Mouse (Mus musculus) small intestine, adult 2 months (tissue): ENCODE data around the gene Olfr1312. TPM values are rescaled to one million over a fixed set of nuclear protein-coding genes. Genes with fewer than 3 reads are reported as not detected.
"Not testable (repeated sequence)": the region's sequence is repeated elsewhere in the genome, so short reads cannot be mapped to it uniquely, and the experiment has no call there.

Experiments used
- H3K27ac ChIP-seq: fragments of 200-500 bp; 2 replicates; pipeline ENCODE4 v1.5.1; 2012; ENCODE audit warnings: low read depth, low read length, control low read depth, inconsistent platforms; ENCODE audit not compliant: insufficient read depth
- H3K27me3 ChIP-seq: fragments of 200-500 bp; 2 replicates; pipeline ENCODE4 v1.6.1; 2012; ENCODE audit warnings: mild to moderate bottlenecking, moderate library complexity, low read length, inconsistent platforms; ENCODE audit not compliant: control insufficient read depth, insufficient read depth
- H3K36me3 ChIP-seq: fragments of 200-500 bp; 2 replicates; pipeline ENCODE4 v1.6.1; 2012; ENCODE audit warnings: mild to moderate bottlenecking, low read length, control low read depth, inconsistent platforms; ENCODE audit not compliant: control insufficient read depth, insufficient read depth
- H3K4me1 ChIP-seq: fragments of 200-500 bp; 2 replicates; pipeline ENCODE4 v1.6.1; 2012; ENCODE audit warnings: low read length, inconsistent platforms, mixed read lengths; ENCODE audit not compliant: control insufficient read depth, insufficient read depth, insufficient read length
- H3K4me3 ChIP-seq: fragments of 200-500 bp; 2 replicates; pipeline ENCODE4 v1.5.1; 2012; ENCODE audit warnings: low read depth, mild to moderate bottlenecking, control low read depth, inconsistent platforms, low read length, moderate library complexity
- CTCF ChIP-seq: fragments of 200-500 bp; IDR thresholded peaks from 2 replicates; pipeline ENCODE4 v1.5.1; 2012; ENCODE audit warnings: low read depth, mild to moderate bottlenecking, control low read depth, inconsistent platforms, low read length, moderate library complexity, mixed read lengths; ENCODE audit not compliant: insufficient replicate concordance, insufficient read length; ENCODE audit errors: extremely low read depth
- POLR2A ChIP-seq: fragments of 200-500 bp; IDR thresholded peaks from 2 replicates; pipeline ENCODE4 v1.6.1; 2012; ENCODE audit warnings: low read depth, mild to moderate bottlenecking, control low read depth, inconsistent platforms, low read length, moderate library complexity
- WGBS: fragments of 180-500 bp; shearing (Covaris S2); methylation state at CpG from one replicate; pipeline ENCODE4 v1.1.7; 2018; 5-methylcytosine and 5-hydroxymethylcytosine counted together
- polyA plus RNA-seq: library from polyadenylated mRNA; depleted of rRNA; stranded (reverse); fragments of >200 nt; gene quantifications from 2 replicates; pipeline ENCODE4 v1.2.3, GENCODE M21; 2012; rRNA removed

The Olfr1312 gene
- polyA plus RNA-seq = not detected in 2 replicates

DNA sequence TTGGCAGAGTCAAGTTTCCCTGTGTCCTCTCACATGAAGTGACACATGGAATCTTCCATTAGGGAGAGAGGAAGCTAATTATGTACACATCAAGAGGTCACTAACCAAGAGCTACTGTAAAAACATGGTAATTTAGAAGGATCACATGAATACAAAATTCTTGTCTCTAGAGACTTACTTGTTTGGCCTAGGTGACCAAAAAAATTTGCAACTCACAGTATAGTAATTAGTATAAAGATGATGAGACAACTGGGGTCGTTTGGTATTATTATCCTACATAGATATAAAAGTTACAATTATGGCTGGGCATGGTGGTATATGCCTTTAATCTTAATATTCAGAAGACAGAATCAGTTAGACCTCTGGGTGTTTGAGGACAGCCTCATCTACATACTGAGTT lies at the start of gene Olfr1312:
TSS of gene Olfr1312 (minus strand) at position 101 of the 400 bp plus-strand sequence.
- Histone ChIP-seq H3K36me3 (no peaks in the 10 kb centered on the region), H3K4me1 (no peaks in the 10 kb centered on the region), H3K27me3 (no peaks in the 10 kb centered on the region), H3K27ac (no peak within 1 kb of the TSS), H3K4me3 (no peak within 1 kb of the TSS)
- TF ChIP-seq POLR2A (no peak), CTCF (no peak)
- WGBS = 17% methylated on average over 1 of the region's 1 CpGs

DNA sequence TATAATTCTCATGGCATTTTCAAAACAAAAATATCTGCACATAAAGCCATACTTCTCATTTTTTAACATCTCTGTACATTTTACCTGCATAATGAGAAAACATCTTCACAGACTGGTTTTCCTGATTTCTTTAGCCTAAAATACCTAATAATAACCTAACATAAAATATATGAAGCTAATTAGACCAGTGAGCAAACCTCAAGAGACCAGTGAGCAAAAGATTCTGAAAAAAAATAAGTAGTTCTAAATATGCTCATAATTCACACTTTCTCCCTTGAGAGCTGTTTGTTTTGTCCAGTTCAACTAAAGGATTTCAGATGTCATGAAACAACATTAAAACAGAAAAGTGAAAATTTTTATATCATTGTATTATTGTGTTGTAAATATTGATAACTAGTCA lies 46.6 kb upstream of the Olfr1312 start, which contains the start of gene Olfr1314:
TSS of gene Olfr1314 (minus strand) at position 101 of the 400 bp plus-strand sequence.
- Histone ChIP-seq H3K27ac (no peak within 1 kb of the TSS), H3K4me3 (no peak within 1 kb of the TSS), H3K36me3 (no peaks in the 10 kb centered on the region), H3K4me1 (no peaks in the 10 kb centered on the region), H3K27me3 (no peaks in the 10 kb centered on the region)
- TF ChIP-seq CTCF = no peak
- TF ChIP-seq POLR2A = no peak

DNA sequence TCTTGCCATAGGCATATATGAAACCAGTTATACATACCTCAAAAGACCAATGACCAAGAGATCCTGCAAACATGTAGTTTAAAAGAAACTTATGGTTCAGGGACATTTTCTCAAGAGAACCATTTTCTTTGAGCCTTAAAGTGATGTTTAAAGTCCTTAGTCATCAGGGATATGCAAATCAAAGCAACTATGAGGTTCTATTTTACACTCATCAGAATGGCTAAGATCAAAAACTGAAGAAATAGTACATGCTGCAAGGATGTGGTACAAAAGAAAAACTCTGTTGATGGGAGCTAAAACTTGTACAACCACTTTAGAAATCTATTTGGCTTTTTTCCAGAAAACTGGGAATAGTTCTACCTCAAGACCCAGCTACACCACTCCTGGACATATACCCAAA lies 27.7 kb upstream of the Olfr1312 start, which contains the start of gene Olfr1313:
TSS of gene Olfr1313 (minus strand) at position 101 of the 400 bp plus-strand sequence.
- Histone ChIP-seq H3K27me3 (no peaks in the 10 kb centered on the region), H3K4me1 (no peaks in the 10 kb centered on the region), H3K36me3 (no peaks in the 10 kb centered on the region), H3K27ac (no peak within 1 kb of the TSS), H3K4me3 (no peak within 1 kb of the TSS)
- TF ChIP-seq POLR2A (no peak), CTCF (no peak)

DNA sequence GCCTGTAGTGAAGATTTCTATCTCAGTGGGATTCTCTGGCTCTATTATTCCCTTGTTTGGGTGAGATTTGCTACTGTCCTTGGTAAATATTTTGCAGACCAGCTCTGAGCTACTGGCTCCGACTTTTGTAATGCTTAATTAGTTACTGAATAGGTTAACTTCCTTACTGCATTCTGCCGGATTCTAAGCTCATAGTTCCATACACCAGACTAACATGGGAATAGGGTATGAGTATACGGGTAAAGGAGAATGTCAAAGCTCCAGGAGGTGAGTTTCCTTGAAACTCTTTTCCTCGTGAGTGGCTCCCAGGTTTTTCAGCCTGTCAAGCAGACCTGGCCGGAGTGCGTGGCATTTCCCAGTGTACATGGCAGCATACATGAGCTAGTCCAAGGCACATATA lies 23.1 kb downstream of the Olfr1312 start:
- H3K36me3 ChIP-seq, H3K4me1 ChIP-seq, H3K27ac ChIP-seq, H3K27me3 ChIP-seq, H3K4me3 ChIP-seq: not testable (repeated sequence)
- 46% methylated on average over 6 of the region's 6 CpGs for WGBS

DNA sequence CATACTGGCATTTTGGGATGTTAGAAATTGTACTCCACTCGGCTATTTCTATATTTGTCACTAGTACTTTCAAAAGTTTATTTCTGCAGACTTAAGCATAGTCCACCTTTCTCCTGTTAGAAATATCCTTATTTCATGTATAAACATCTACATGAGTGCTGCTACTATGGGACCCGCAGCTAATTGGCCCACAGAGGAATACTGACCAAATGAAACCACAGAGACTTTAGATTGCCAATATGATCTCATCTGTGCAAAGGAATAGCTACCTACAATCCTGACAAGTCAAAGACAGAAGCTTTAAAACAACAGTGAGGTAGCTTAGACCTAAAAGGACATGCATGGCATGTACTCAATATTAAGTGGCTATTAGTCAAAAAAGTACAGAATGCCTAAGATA lies 25.7 kb downstream of the Olfr1312 start, which contains the start of gene Olfr1311:
TSS of gene Olfr1311 (minus strand) at position 101 of the 400 bp plus-strand sequence.
- Histone ChIP-seq H3K36me3 (no peaks in the 10 kb centered on the region), H3K4me3 (no peak within 1 kb of the TSS), H3K27ac (no peak within 1 kb of the TSS), H3K27me3 (no peaks in the 10 kb centered on the region), H3K4me1 (no peaks in the 10 kb centered on the region)
- TF ChIP-seq CTCF = no peak
- WGBS = 91% methylated on average over 2 of the region's 2 CpGs

DNA sequence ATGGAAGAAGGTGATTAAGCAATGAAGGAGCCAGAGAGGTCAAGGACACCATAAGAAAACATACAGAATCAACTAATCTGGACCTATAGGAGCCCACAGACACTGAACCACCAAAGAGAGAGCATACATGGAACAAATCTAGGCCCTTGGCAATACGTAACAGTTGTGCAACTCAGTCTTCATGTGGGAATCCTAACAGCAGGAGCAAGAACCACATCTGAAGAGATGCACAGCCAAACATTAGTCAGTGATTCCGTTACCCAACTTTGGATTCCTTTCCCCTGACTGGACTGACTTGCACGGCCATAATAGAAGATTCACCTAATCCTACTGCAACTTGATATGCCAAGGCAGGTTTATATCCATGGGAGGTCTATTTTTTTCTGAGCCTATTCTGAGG lies 35.1 kb downstream of the Olfr1312 start:
- WGBS = 82% methylated on average over 3 of the region's 3 CpGs
- H3K27ac ChIP-seq = no peak overlapping the region
- TF ChIP-seq CTCF (no peak), POLR2A (no peak)
- no peak overlapping the region for H3K4me3 ChIP-seq
- no peaks in the 10 kb centered on the region for H3K36me3 ChIP-seq
- H3K27me3 ChIP-seq = no peaks in the 10 kb centered on the region
- no peaks in the 10 kb centered on the region for H3K4me1 ChIP-seq

DNA sequence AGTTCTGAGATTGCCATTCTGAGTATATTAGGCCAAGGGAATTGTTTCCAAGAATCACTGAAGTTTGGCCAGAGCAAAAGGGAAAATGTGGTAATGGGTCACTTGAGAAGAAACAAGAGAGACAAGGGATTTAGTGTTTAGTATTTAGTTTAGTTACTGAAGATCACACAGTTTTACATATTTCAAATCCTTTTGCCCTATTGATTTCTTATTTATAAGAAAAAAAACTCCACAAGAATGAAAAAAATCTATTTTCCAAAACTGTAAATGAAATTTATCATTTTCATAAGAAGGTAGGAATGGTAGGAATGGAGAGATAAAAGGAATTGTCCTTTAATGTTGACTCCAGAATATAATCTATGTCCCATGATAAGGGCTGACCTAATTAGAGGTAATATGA lies 37.4 kb downstream of the Olfr1312 start, which contains the start of gene Olfr1310:
TSS of gene Olfr1310 (minus strand) at position 101 of the 400 bp plus-strand sequence.
- H3K4me3 ChIP-seq = no peak within 1 kb of the TSS
- no peaks in the 10 kb centered on the region for H3K4me1 ChIP-seq
- no peak within 1 kb of the TSS for H3K27ac ChIP-seq
- H3K36me3 ChIP-seq = no peaks in the 10 kb centered on the region
- H3K27me3 ChIP-seq = no peaks in the 10 kb centered on the region
- TF ChIP-seq POLR2A (no peak), CTCF (no peak)

DNA sequence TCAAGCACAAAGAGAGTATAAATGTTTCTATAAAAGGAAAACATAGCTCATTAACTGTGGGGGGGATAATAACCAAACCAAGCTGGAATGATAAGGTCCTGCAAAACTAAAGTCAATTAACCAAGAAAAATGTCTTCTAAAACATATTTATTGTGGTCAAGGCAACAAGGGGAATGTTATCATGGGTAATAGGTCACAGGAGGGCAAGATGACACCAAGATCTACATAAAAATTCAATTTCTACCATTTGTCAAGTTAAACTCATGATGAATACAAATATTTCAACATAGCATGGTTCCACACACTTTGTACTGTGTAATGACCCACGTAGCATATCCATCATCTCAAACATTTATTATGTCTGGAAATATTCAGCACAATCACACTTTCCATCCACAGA lies 59.9 kb downstream of the Olfr1312 start, which contains the start of gene Olfr1309:
TSS of gene Olfr1309 (minus strand) at position 101 of the 400 bp plus-strand sequence.
- TF ChIP-seq CTCF = no peak
- no peak for TF ChIP-seq POLR2A
- Histone ChIP-seq H3K4me1 (no peaks in the 10 kb centered on the region), H3K27ac (no peak within 1 kb of the TSS), H3K27me3 (no peaks in the 10 kb centered on the region), H3K36me3 (no peaks in the 10 kb centered on the region), H3K4me3 (no peak within 1 kb of the TSS)
- 48% methylated on average over 1 of the region's 1 CpGs for WGBS

Other genes starting within 250 kb of the Olfr1312 start
- gene Olfr1303, start 229.9 kb downstream of the Olfr1312 start, polyA plus RNA-seq = not detected in 2 replicates
- gene Olfr1305, start 173.1 kb downstream of the Olfr1312 start, polyA plus RNA-seq = not detected in 2 replicates
- gene Olfr1306, start 134.0 kb downstream of the Olfr1312 start, polyA plus RNA-seq = not detected in 2 replicates
- not detected in 2 replicates for gene Olfr1307, start 100.8 kb downstream of the Olfr1312 start, polyA plus RNA-seq
- not detected in 2 replicates for gene Olfr1308, start 85.3 kb downstream of the Olfr1312 start, polyA plus RNA-seq
- gene Olfr1309, start 60.0 kb downstream of the Olfr1312 start, polyA plus RNA-seq = not detected in 2 replicates
- not detected in 2 replicates for gene Olfr1310, start 37.5 kb downstream of the Olfr1312 start, polyA plus RNA-seq
- not detected in 2 replicates for gene Olfr1311, start 25.8 kb downstream of the Olfr1312 start, polyA plus RNA-seq
- not detected in 2 replicates for gene Olfr1313, start 27.6 kb upstream of the Olfr1312 start, polyA plus RNA-seq
- not detected in 2 replicates for gene Olfr1314, start 46.5 kb upstream of the Olfr1312 start, polyA plus RNA-seq
- not detected in 2 replicates for gene Olfr1315-ps1, start 65.2 kb upstream of the Olfr1312 start, polyA plus RNA-seq
- not detected in 2 replicates for gene Olfr1316, start 84.7 kb upstream of the Olfr1312 start, polyA plus RNA-seq
- gene Olfr1317, start 90.1 kb upstream of the Olfr1312 start, polyA plus RNA-seq = not detected in 2 replicates
- not detected in 2 replicates for gene Olfr1318, start 104.0 kb upstream of the Olfr1312 start, polyA plus RNA-seq
- gene Lpcat4, start 189.2 kb upstream of the Olfr1312 start, polyA plus RNA-seq = 28.5 and 38.7 TPM in 2 replicates
- gene Nutm1, start 209.1 kb upstream of the Olfr1312 start, polyA plus RNA-seq = not detected in 2 replicates
- 19.4 and 20.3 TPM in 2 replicates for gene Nop10, start 211.7 kb upstream of the Olfr1312 start, polyA plus RNA-seq
- gene Slc12a6, start 215.6 kb upstream of the Olfr1312 start, polyA plus RNA-seq = 7.6 and 17.6 TPM in 2 replicates
- not detected in 2 replicates for gene Gm21985, start 216.1 kb upstream of the Olfr1312 start, polyA plus RNA-seq